Mouse (Mus musculus) limb, embryonic 12.5 days (tissue): ENCODE results near the gene Wdr83. TPM values are rescaled to one million over a fixed set of nuclear protein-coding genes. Genes with fewer than 3 reads are reported as not detected.

ENCODE experiments used
- ATAC-seq: fragments of 200-750 bp; cut with Nextera tagmentation; 2 replicates; pipeline ENCODE4 v1.8.0; 2017; ENCODE audit warnings: low read depth, moderate TSS enrichment; ENCODE audit not compliant: insufficient number of reproducible peaks, insufficient read depth, low FRiP score, low TSS enrichment
- H3K27ac ChIP-seq: fragments of 300-500 bp; sonication (generic); 2 replicates; pipeline ENCODE4 v1.5.1; 2016; ENCODE audit warnings: mild to moderate bottlenecking, moderate library complexity
- H3K27me3 ChIP-seq: fragments of 300-500 bp; sonication (generic); 2 replicates; pipeline ENCODE4 v1.6.1; 2016; ENCODE audit warnings: mild to moderate bottlenecking, moderate library complexity
- H3K36me3 ChIP-seq: fragments of 300-500 bp; sonication (generic); 2 replicates; pipeline ENCODE4 v1.6.1; 2016; ENCODE audit warnings: mild to moderate bottlenecking, moderate library complexity
- H3K4me1 ChIP-seq: fragments of 300-500 bp; sonication (generic); replicated peaks from 2 replicates; pipeline ENCODE4 v1.6.1; 2016
- H3K4me2 ChIP-seq: fragments of 300-500 bp; sonication (generic); 2 replicates; pipeline ENCODE4 v1.6.1; 2016; ENCODE audit warnings: mild to moderate bottlenecking, moderate library complexity
- H3K4me3 ChIP-seq: fragments of 300-500 bp; sonication (generic); replicated peaks from 2 replicates; pipeline ENCODE4 v1.5.1; 2016; ENCODE audit warnings: mild to moderate bottlenecking
- H3K9ac ChIP-seq: fragments of 300-500 bp; sonication (generic); replicated peaks from 2 replicates; pipeline ENCODE4 v1.6.1; 2016; ENCODE audit warnings: mild to moderate bottlenecking, moderate library complexity
- H3K9me3 ChIP-seq: fragments of 300-500 bp; sonication (generic); 2 replicates; pipeline ENCODE4 v1.6.1; 2016; ENCODE audit warnings: mild to moderate bottlenecking, moderate library complexity
- WGBS: fragments of 180-500 bp; shearing (Covaris S2); methylation state at CpG from one replicate; pipeline ENCODE4 v1.1.7; 2016; 5-methylcytosine and 5-hydroxymethylcytosine counted together
- polyA plus RNA-seq: library from polyadenylated mRNA; unstranded; fragments of >200 nt; fragmentation: Nextera tagmentation; extraction: Ambion mirVana; gene quantifications from 2 replicates; pipeline ENCODE4 v1.2.1, GENCODE M21; 2016

Wdr83 gene
- polyA plus RNA-seq, 1 experiment from 2014 or later: 49.9 TPM

GRCm38 (mm10) chr8:85076993-85077392 is 4.1 kb downstream of the Wdr83 start:
- ATAC-seq: no peak
- 0% methylated on average over 2 of the region's 2 CpGs for WGBS
- Histone ChIP-seq H3K4me1 (peaks cover 25% of the 10 kb centered on the region), H3K27me3 (no peaks in the 10 kb centered on the region), H3K36me3 (peaks cover 56% of the 10 kb centered on the region), H3K4me3 (no peak overlapping the region), H3K9me3 (no peaks in the 10 kb centered on the region), H3K27ac (no peak overlapping the region), H3K4me2 (no peak overlapping the region), H3K9ac (no peak overlapping the region)

- Histone ChIP-seq H3K9me3 (no peaks in the 10 kb centered on the region), H3K9ac (no peak overlapping the region), H3K36me3 (peaks cover 56% of the 10 kb centered on the region), H3K4me3 (no peak overlapping the region), H3K4me1 (peaks cover 21% of the 10 kb centered on the region), H3K27ac (no peak overlapping the region), H3K4me2 (no peak overlapping the region), H3K27me3 (no peaks in the 10 kb centered on the region)
- 84% methylated on average over 9 of the region's 9 CpGs for WGBS
- no peak for ATAC-seq
Observed at GRCm38 (mm10) chr8:85076001-85076400, 5.1 kb downstream of the Wdr83 start.

GRCm38 (mm10) chr8:85074617-85075016 is 6.5 kb downstream of the Wdr83 start:
- no peak for ATAC-seq
- no peaks in the 10 kb centered on the region for H3K27me3 ChIP-seq
- peaks cover 56% of the 10 kb centered on the region for H3K36me3 ChIP-seq
- no peak overlapping the region for H3K4me3 ChIP-seq
- H3K4me1 ChIP-seq: peaks cover 18% of the 10 kb centered on the region
- no peak overlapping the region for H3K27ac ChIP-seq
- no peaks in the 10 kb centered on the region for H3K9me3 ChIP-seq
- no peak overlapping the region for H3K9ac ChIP-seq
- H3K4me2 ChIP-seq: no peak overlapping the region
- WGBS: 97% methylated on average over 10 of the region's 10 CpGs

GRCm38 (mm10) chr8:85074167-85074566 is 6.9 kb downstream of the Wdr83 start:
- no peak; the same call in 1 of the 2 replicates for ATAC-seq
- Histone ChIP-seq H3K9me3 (no peaks in the 10 kb centered on the region), H3K27ac (no peak overlapping the region), H3K27me3 (no peaks in the 10 kb centered on the region), H3K4me1 (peaks cover 14% of the 10 kb centered on the region; the same call in 1 of the 2 replicates), H3K9ac (no peak overlapping the region), H3K4me3 (no peak overlapping the region), H3K36me3 (peaks cover 56% of the 10 kb centered on the region), H3K4me2 (no peak overlapping the region)
- 78% methylated on average over 10 of the region's 10 CpGs for WGBS

GRCm38 (mm10) chr8:85073041-85073612 is 8.0 kb downstream of the Wdr83 start:
- no peak overlapping the region for H3K9ac ChIP-seq
- WGBS: 90% methylated on average over 15 of the region's 15 CpGs
- H3K27me3 ChIP-seq: no peaks in the 10 kb centered on the region
- peaks cover 46% of the 10 kb centered on the region for H3K36me3 ChIP-seq
- H3K4me2 ChIP-seq: peak overlapping the region; percentile 66
- no peak for ATAC-seq
- H3K27ac ChIP-seq: no peak overlapping the region
- no peaks in the 10 kb centered on the region for H3K9me3 ChIP-seq
- peaks cover 14% of the 10 kb centered on the region; the same call in 1 of the 2 replicates for H3K4me1 ChIP-seq
- H3K4me3 ChIP-seq: no peak overlapping the region

DNA sequence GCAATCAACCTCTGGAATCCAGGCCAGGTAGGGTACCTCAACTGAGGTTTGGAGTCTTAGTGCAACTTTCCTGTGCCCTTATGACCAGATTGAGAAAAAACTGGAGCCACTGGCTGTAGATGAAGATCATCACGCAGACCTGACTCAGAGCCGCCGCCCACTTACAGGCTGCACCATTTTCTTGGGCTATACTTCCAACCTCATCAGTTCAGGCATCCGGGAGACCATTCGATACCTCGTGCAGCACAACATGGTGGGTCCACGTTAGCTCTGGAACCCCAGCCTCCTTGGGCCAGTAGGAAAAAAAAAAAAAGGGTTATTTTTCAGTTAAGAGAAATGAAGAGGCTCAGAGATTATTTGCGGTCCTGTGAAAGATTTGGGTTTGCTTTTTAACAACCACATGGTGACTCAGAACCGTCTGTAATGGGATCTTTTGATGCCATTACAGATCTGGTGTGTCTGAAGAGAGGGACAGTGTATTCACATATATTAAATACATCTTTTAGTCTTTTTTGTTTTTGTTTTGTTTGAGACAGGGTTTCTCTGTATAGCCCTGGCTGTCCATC is 8.7 kb downstream of the Wdr83 start:
- Histone ChIP-seq H3K27me3 (no peaks in the 10 kb centered on the region), H3K4me3 (peak overlapping the region; percentile 95), H3K27ac (peak overlapping the region; percentile 96), H3K4me1 (peaks cover 14% of the 10 kb centered on the region; the same call in 1 of the 2 replicates), H3K36me3 (peaks cover 47% of the 10 kb centered on the region), H3K4me2 (peak overlapping the region; percentile 66), H3K9ac (peak overlapping the region; percentile 85), H3K9me3 (no peaks in the 10 kb centered on the region)
- WGBS: 38% methylated on average over 9 of the region's 9 CpGs
- ATAC-seq: no peak

DNA sequence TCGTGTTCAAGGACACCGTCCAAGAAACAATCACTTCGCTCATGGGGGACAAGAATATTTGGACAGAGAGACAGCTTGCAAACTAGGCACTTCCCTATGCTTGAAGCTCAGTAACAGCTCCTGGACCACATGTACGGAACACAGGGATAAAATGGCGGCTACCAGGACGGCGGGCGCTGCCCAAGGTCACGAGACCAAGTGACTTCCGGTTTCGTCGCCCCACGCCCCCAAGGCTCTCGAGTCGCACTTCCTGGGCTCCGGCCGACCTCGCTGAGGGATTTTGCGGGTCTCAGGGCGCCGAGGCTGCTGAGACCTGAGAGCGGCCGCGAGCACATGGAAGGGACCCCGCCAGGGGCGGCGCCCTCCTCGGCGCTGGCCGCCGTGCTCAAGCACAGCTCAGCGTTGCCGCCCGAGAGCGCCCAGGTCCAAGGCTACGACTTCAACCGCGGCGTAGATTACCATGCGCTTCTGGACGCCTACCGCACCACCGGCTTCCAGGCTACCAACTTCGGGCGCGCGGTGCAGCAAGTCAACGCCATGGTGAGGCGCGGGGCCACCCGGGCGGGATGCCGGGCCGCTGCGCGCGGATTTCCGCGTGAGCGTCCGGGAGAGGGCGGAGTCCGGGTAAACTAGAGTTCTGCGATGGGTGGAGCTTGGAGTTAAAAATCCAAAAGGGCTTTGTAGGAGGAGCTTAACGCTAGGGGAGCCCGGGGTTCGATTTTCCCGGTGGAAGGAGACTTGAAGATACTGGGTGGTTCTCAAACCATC is 9.4 kb downstream of the Wdr83 start, which contains the start of gene Dhps:
TSS of gene Dhps (plus strand) at position 244 of the 768 bp plus-strand sequence.
- Histone ChIP-seq H3K4me2 (peak within 1 kb of the TSS; percentile 66), H3K36me3 (peaks cover 50% of the 10 kb centered on the region), H3K4me1 (peaks cover 14% of the 10 kb centered on the region; the same call in 1 of the 2 replicates), H3K27ac (peak within 1 kb of the TSS; percentile 96), H3K9ac (peak within 1 kb of the TSS; percentile 85), H3K27me3 (no peaks in the 10 kb centered on the region), H3K4me3 (peak within 1 kb of the TSS; percentile 95), H3K9me3 (no peaks in the 10 kb centered on the region)
- under 1% methylated on average over 68 of the region's 68 CpGs for WGBS
- peak; percentile 86 for ATAC-seq

DNA sequence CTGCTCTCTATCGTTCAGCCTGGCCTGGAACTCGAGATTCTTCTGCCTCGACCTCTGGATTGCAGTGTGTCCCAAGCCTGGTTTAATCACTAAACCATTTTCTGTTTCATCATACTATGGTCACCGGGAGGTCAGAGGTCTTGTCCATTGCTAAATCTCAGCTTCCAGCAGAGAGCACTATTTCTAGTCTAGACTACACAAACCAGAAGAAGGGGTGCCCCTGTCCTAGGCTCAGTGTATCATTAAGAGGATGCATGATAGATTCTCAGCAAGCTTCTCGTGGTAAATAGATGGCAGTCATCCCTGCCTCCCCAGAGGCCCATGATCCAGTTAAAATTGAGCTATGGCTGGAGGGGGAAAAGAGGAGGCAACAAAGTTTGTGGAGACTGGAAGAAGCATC is 10.1 kb downstream of the Wdr83 start:
- ATAC-seq: no peak
- H3K36me3 ChIP-seq: peaks cover 50% of the 10 kb centered on the region
- H3K4me3 ChIP-seq: peak overlapping the region; percentile 95
- 0 out of 2 replicates have a peak overlapping the region, but pooled peaks have one; percentile 85 for H3K9ac ChIP-seq
- H3K4me1 ChIP-seq: peaks cover 14% of the 10 kb centered on the region; the same call in 1 of the 2 replicates
- 86% methylated on average over 5 of the region's 5 CpGs for WGBS
- H3K9me3 ChIP-seq: no peaks in the 10 kb centered on the region
- H3K27me3 ChIP-seq: no peaks in the 10 kb centered on the region
- H3K27ac ChIP-seq: peak overlapping the region; percentile 96; the same call in 1 of the 2 replicates
- H3K4me2 ChIP-seq: peak overlapping the region; percentile 66

DNA sequence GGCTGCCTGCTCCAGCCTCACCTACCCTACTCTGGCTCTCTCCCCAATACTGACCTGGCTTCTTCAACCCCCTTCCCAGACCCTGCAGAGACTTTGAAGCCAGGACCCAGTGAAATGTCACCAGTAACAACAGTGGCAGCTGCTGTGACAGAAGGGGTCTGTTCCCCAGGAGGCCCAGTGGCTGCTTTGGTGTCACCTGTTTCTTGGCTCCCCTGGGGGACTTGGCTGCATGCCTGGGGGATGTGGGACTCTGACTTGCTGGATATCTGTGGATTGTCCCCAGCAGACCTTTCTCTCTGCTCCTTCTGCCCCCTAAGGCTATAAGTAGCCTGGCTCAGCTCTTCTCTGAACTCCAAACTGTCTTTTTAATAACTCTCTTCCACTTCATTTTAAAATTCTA is 13.1 kb downstream of the Wdr83 start, which contains the start of gene Gm5741:
TSS of gene Gm5741 (minus strand) at position 1 of the 400 bp plus-strand sequence.
- Histone ChIP-seq H3K27me3 (no peaks in the 10 kb centered on the region), H3K4me3 (no peak within 1 kb of the TSS), H3K27ac (no peak within 1 kb of the TSS), H3K9me3 (no peaks in the 10 kb centered on the region), H3K9ac (no peak within 1 kb of the TSS), H3K36me3 (peaks cover 41% of the 10 kb centered on the region), H3K4me1 (peaks cover 14% of the 10 kb centered on the region; the same call in 1 of the 2 replicates), H3K4me2 (no peak within 1 kb of the TSS)
- no peak for ATAC-seq

GRCm38 (mm10) chr8:85067155-85067554 is 14.0 kb downstream of the Wdr83 start:
- H3K4me1 ChIP-seq: peaks cover 7% of the 10 kb centered on the region; the same call in 1 of the 2 replicates
- H3K27me3 ChIP-seq: no peaks in the 10 kb centered on the region

DNA sequence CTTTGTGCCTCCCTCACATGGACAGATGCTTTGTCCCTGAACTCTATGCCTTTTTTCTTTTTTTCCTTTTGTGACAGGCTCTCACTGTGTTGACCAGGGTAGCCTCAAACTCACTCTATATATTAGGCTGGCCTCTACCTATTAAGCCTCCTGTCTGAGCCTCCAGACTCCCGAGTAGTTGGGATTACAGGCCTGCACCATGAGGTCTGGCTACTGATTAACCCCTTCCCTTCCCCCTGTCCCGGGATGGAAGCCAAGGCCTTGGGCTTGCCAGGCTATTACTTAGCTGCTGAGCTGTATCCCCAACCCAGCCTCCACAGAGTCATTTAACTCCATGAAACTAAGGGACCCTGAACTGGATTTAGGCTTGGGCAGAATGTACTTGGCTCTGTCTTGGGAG is 15.9 kb downstream of the Wdr83 start:
- WGBS: 41% methylated on average over 2 of the region's 2 CpGs
- ATAC-seq: no peak
- H3K4me3 ChIP-seq: no peak overlapping the region

More at GRCm38 (mm10) chr8:85067155-85067554, 14.0 kb downstream of the Wdr83 start:
- Histone ChIP-seq H3K4me3 (no peak overlapping the region), H3K9me3 (no peaks in the 10 kb centered on the region), H3K4me2 (no peak overlapping the region), H3K36me3 (peaks cover 49% of the 10 kb centered on the region), H3K27ac (no peak overlapping the region), H3K9ac (no peak overlapping the region)
- WGBS: 89% methylated on average over 2 of the region's 2 CpGs
- ATAC-seq: no peak

More for the DNA sequence above, 15.9 kb downstream of the Wdr83 start:
- H3K4me1 ChIP-seq: peaks cover 7% of the 10 kb centered on the region; the same call in 1 of the 2 replicates
- H3K27ac ChIP-seq: no peak overlapping the region
- no peaks in the 10 kb centered on the region for H3K27me3 ChIP-seq
- H3K36me3 ChIP-seq: peaks cover 52% of the 10 kb centered on the region
- no peak overlapping the region for H3K4me2 ChIP-seq
- no peak overlapping the region for H3K9ac ChIP-seq
- no peaks in the 10 kb centered on the region for H3K9me3 ChIP-seq
